Mouse (Mus musculus) right cerebral cortex, adult 2 months (tissue): ENCODE results near the gene Arhgap30.

Experiments used
- DNase-seq, 2 experiments: peaks; one replicate each; pipeline ENCODE4 v3.0.0; 2021 to 2022; ENCODE audit warnings: low spot score in 2 of 2

Gene Arhgap30

DNA sequence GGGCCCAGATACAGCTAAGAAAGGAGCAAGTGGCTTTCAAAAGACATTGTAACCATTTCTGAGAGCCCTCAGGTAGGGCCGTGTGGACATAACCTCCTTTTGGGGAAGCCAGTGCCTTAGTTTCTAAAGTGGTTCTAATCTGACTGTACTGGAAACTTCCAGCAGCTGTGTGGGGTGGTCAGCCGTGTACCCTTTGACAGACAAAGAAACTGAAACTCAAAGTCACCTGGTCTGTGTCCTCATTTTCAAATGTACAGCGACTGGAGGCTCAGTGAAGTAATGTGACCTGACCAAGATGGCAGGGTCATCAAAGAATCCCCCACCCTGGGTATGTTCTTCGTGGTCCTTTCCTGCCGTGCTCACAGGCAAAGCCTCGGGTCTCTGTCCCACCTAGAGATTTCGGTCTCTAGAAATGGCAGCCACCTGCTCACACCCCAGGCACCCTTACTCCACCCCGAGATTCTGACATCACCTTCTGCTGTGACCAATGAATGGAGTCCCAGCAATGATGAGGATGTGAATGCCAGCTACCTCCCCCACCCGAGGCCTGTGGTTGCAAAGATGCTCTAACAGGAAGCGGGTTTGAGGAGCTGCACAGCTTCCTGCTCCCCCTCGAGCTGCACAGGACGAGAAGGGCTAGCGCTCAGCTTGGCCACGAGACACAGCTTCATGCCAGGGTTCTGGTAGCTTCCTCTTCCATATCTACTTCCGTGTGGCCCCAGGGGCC lies at the start of gene Arhgap30:
Gene Arhgap30, plus strand, starts transcription at position 579 of the 727 bp plus-strand sequence.
- DNase-seq = no peak

DNA sequence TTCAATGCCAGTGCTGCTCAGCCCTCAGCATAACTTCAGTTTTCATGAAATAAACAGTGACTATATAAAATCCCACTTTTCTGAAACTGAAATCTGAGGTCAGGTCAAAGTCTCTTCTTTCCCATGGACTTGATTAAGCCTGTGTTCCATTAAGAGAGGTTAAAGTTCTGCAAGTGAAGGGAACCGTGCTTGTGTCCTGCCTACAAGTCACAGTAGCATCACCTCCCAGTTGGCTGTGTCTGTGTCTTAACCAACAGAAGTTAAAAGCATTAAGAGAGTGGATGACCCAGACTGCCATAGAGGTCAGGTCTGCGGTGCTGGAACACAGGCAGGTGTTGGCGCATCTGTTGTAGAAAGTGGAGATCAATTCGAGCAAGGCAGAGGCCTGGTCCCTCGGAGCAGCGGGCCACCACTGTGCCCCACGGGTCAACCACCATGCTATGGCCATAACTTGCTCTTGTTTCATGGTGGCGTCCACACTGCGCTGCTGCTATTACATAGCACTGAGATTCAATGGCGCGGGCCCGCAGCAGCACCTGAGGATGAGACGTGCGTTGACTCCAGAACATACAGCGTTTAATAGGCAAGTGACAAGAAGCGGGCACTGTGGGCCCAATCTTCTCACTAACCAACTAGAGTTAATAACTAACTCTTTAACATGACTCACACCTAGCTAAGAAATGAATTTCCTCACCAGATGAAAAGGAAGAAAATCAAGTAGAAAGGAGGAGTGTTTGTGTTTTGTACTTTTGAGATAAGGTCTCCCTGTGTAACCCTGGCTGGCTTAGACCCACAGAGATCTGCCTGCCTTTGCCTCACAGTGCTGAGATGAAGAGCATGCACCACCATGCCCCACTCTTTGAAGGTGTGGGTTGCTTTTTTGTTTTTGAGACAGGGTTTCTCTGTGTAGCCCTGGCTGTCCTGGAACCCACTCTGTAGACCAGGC lies 46.2 kb upstream of the Arhgap30 start:
- DNase-seq = no peak

DNA sequence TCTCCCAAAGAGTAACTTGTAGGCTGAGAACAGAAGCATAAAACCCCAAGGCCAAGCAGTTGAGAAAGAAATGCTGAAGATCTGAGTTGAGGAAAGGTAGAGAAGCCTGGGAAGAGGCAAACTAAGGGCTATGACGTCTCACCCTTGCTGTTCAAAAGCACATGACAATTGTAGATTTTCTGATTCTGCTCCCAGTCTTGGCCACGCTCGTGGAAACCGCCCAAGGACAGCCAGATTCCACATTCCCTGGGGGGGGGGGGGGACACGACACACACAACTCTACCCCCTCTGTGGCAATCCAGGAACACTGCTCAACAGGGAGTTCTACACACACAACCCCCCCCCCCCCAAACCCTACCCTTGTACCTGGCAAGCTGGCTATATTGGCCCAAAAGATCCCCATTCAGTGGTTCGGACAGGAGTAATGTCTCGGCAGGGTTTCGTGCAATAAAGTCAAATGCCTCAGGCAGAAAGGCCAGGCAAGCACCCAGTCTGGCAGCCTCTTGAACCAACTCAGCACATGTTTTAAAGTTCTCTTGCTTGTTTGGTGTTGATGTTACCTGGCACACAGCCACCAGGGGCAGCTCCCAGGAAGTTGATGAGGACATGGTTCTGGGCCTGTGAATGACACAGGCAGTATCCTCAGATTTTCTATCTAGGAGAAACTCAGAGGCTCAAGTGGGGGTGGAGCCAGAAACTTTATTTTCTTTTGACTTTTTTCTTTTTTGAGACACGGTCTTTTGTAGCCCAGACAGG lies 44.7 kb upstream of the Arhgap30 start:
- peak in 1 of 2 experiments; percentile 20 for DNase-seq

DNA sequence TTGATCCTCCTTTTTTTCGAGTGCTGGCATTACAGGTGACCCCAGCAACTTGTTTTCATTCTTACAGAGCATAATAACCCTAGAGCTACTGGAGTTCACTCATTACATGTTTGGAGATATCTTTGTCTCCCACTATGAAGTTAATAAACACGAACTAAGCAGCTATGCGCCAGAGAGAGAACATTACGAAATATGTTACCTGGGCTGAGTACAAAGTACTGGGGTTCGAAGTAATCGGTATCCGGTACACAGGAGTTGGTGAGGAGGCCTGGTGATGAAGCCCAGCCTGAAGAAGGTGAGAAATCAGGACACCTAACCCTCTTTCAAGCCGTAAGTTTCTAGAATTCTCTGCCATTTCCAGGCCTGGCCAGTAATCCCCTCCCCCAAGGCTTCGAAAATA lies 44.0 kb upstream of the Arhgap30 start:
- DNase-seq = no peak

DNA sequence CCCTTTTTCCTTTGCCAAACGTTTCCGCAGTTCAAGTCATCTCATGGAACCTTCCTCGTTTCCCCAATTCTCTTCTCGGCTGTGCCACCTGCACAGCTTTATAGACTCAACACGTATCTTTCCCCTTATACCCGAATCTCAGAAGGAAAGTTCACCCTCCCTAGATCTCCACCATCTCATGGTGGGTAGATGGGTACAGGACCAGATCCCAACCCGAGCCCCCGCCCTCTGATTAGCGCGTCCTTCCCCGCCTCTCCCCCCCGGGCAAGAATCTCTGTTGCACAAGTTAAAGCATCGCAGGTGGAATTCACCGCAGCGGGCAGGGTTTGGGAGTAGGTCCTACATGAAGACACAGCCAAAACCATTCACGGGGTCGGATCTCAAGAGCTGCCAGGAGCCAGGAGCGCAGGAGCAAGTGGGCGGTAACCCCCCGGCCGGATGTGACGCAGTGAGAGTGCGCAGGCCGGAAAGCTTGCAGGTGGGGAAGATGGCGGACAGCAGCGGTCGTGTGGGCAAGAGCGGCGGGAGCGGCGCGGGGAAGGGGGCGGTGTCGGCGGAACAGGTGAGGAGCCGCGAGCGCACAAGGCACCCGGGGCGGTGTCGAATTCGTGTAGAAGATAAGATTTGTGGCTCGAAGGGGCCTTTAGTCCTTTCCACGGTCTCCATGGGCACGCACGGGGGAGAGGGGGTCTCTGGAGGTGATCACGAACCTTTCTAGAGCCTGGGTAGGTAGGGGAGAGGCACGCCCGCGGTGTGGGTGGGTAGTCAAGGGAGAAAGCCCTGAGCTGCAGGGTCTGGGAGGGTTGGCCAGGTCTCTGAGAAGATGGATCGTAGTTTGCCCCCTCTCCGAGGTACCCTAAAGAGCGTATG lies 43.3 kb upstream of the Arhgap30 start, which contains the start of the genes Nit1 and Pfdn2:
Gene Nit1, minus strand, starts transcription at position 422 of the 870 bp plus-strand sequence.
Gene Pfdn2, plus strand, starts transcription at position 446 of the 870 bp plus-strand sequence.
- DNase-seq = peak; percentile 90 to 92

DNA sequence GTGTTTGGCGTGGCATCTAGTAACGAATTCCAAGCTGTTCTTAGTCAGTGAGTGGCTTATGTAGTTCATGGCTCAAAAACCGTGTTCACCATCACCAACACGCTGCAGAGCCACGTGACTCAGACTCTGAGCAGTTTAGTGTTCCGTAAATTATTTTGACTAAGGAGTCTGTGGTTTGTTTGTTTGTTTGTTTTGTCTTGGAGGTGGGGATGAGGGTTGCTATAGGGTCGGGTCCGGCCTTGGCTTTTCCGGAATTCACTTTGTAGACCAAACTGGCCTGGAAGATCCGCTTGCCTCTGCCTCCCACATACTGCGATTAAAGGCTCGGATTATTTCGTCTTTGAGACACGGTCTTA lies 42.7 kb upstream of the Arhgap30 start:
- peak in 1 of 2 experiments; percentile 27 for DNase-seq

DNA sequence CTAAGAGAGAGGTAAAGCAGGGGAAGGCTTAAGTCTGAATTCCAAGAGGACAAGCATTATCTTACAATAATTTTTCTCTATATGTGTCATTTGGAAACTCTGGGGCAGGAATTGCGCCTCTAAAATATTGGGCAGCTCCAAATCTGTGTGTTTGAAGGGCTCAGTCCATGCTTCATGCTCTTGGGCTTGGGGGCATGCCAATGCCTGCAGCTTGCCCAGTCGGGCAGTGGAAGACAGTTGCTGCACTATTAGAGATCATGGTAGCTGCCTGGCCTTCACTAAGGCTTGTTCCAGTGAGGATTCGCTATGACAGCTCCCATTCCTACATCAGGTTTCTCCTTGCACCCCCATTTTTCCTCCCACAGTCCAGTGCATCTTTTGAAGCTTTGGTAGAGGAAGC lies 40.1 kb upstream of the Arhgap30 start:
- no peak for DNase-seq

DNA sequence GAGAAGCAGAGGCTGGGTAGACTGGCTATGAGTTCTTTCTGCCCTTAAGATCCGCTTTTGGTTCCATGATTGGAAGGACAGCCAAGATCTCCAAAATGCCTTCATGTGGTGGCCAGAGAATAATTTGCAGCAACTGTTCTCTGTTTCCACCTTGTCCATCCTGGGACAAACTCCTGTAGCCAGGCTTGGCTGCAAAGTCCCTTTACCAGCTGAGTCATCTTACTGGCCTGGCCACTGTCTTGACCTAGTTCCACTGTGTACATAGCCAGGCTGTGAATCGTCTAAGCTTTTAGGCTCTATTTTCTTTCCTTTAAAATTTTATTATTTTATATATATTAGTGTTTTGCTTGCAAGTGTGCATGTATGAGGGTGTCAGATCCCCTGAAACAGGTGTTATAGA lies 39.5 kb upstream of the Arhgap30 start:
- DNase-seq = no peak

DNA sequence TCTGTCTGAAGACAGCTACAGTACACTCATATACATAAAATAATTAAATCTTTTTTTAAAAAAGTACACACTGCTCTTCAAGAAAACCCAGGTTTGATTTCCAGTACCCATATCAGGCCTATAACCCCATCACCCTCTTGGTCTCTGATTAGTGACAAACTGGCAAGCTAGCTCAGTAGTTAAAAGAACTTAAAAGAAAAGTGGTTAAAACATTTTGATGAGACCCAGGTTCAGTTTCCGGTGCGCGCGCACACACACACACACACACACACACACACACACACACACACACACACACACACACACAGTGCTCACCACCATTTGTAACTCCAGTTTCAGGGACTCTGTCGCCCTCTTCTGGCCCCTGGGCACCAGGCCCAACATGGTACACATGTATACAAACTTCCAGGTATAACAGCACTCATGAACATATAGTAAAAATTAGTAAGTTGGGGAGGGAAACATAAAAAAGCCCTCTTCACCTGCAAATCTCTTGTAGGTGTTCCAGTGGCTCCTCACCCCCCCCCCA lies 32.9 kb upstream of the Arhgap30 start:
- no peak for DNase-seq

DNA sequence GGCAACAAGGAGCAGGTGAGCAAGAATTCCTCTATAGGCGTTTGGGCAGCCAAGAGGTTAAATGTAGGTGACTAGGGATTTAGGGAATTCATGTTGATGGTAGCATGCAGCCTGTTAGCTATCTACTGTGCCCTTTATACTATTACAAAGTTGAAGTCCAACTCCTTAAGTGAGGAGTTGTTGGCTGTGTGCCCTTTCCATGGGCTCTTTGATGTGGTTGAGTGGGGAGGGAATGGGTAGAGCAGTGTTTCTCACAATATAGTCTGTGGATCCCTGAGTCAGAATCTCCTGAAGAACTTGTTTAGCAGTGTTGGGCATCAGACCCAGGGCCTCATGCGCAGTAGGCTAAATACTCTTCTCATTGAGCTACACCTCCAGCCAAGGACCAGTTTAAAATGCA lies 31.9 kb upstream of the Arhgap30 start:
- no peak for DNase-seq

DNA sequence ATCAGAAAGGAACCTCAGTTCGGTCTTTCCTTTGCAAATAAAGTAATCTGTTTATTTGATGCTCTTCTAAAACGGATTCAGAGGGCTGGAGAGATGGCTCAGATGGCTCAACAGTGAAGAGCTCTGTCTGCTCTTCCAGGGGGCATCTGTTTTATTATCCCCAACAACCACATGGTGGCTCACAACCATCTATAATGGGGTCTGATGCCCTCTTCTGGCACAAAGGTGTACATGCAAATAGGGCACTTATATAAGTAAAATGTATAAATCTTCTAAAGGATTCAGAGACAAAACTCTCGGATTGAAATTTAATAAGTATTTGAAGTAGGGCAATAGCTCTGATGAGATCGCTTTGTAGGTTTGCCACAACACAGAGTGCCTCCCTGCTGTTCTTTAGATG lies 30.3 kb upstream of the Arhgap30 start:
- DNase-seq = peak in 1 of 2 experiments; percentile 34

DNA sequence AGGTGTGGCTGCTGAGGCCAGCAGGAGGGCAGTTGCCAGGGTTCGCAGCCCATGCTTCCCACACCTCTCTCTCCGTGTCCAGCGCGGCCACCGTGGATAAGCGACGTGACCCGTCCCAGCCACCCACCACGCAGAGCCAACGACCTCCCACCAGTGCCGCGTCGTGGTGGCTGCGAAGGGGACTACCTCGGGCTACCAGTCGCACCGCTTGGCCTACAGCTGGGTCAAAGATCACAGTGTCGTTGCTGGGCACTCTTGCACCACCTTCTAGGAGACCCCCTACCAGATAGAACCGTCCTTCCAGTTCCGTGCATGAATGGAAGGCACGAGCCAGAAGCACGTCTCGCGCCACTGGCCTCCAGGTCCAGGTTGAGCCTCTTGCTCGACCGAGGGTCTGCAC lies 28.5 kb upstream of the Arhgap30 start:
- peak in 1 of 2 experiments; percentile 37 for DNase-seq

DNA sequence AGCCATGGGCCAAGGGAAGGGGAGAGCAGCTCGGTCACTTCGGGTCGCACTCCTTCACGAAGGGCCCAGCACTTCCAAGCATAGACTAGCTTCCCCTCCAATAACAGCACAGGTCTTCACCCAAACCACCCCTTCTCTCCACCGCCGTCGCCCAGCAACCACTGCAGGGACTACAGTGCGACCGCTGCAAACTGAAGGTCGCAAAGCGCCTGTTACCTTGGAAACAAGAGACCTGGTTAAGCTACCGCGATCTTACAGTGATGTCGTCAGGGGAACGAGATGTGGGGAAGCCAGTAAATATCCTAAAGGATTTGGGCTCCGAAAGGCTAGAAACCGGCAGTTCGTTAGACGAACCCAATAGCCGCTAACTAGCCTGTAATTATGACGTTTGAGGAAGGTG lies 28.1 kb upstream of the Arhgap30 start, which contains the start of gene Klhdc9:
Gene Klhdc9, minus strand, starts transcription at position 143 of the 400 bp plus-strand sequence.
- DNase-seq = peak; percentile 86 to 90

DNA sequence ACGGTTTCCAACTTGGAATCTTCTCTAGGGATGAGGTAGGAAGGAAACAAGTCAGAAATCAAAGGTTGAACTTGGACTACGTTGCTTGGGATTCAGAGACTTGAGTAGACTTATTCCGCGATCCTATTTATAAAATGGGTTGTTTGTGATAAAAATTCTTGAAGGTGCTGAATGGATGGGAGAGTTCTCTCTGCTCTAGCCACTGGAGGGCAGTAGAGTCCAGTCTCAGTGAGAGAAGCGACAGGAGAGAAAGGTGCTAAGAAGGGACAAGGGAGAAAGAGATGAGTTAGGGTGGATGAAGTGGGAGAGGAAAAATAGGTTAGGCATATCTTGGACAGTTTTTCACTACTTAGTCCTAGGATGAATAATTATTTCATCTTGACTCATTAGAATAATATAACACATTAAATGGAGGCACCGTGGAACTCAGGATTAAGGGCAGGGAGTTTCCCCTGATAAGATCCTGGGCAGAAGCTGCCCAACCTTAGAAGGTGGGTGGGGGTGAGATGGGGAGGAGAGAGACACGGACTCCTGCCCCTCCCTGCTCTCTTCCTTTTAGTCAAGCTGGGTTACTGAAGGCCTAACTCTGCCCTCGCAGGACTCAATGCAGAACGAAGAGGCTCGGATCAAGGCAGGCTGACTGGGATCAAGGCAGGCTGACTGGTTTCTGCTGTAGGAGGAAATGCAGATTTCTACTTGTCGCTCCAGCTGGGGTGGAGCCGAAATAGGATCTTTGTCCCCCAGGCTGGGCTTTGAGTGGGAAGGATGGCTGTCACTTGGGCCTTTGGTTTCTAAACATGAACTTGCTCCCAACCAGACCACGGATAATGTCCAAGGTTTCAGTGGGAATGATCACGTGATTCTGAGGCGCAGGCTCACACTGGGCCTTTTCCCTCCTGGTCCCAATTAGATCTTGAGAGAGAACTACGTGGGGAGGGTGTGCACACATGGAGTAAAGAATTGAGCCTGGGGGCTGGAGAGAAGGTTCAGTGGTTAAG lies 27.3 kb upstream of the Arhgap30 start:
- DNase-seq = peak; percentile 73 to 82

DNA sequence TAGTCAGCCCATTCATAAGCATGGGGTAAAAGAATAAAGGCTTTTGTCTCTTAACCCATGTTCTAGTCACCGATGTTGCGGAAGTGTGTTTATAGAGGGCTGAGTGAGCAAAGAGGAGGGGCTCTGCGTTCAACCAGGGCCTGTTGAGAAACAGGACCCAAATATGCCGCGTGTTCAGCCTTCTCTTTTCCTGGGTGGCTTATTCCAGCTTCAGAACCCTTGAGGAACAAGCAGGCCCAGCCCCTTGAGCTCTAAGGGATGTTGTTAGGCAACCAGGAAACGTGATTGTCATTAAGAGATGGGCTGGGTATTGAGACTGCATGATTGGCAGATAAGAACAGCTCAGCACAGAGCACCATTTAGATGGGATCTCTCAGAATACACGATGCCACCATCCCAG lies 22.8 kb upstream of the Arhgap30 start:
- DNase-seq = no peak

DNA sequence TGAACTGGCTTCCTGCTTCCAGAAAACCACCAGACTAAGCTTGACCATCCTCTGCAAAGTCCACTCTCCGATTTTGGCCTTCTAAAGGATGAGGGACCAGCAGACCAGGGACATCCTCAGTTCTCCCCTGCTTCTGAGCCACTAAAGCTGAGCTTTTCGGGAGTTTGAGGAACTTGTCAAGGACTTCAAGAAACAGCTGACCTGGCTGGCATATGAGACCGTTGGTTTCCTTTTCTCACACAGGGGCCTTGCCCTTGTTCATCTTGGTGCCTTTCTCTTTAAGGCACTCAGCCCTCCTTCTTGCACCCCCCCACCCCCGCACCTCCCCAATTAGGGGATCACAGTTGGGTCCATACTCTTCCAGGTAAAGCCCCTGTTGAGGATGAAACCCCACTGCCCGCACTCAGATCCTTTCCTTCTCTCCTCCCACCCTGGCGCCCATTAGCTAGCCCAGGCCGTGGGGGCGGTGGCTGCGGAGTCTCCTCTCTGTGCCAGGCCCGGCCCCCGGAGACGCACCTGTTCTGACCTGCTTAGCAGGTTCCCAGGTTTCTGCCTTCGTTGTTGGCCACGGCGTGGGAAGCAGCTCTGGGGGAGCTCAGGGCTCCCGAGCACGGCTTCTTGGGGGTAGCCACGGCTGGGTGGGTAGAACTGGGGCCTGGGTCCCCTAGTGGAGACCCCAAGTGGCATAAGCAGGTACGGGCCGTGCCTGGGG lies 18.8 kb upstream of the Arhgap30 start, which contains the start of gene Nectin4:
Gene Nectin4, plus strand, starts transcription at position 255 of the 712 bp plus-strand sequence.
- no peak for DNase-seq

DNA sequence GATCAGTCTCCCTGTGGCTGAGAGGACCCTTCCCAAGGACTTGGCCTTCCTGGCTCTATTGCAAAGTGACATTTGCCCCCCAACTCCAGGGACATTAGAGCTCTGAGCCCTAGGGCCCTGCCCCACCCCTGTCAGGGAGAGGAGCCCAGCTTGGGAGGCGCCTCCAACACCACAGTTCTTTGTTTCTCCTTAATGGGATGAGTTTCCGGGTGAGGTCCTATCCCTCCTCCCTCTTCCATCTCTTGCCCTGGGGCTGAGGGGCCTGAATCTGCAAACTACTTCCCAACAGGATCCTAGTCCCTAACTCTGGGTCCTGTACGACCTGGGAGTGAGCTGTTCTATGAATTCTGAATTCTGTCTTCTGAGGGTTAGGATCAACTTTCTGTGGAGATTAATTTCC lies 15.9 kb upstream of the Arhgap30 start:
- no peak for DNase-seq

DNA sequence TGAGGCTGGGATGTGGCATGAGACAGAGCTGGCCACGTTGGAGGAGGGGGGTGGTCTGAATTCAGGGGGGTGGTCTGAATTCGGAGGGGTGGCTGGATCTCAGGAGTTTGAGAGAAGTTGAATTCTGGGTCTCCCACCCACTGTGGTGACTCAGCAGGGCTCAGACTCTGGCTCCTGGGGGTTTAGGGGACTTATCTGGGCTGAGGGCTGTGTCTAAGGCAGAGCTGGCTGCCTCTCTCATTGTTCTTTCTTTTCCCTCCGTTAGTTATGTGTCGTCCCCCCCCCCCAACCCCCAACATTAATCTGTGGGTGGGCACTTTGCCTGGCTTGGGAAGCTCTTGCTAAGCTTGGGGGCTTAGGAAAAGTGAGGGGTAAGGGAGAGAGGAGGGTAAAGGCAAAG lies 14.8 kb upstream of the Arhgap30 start:
- DNase-seq = no peak
